Comparison of ENCODE assay signal across 8 mouse cellular contexts in the genomic region with DNA sequence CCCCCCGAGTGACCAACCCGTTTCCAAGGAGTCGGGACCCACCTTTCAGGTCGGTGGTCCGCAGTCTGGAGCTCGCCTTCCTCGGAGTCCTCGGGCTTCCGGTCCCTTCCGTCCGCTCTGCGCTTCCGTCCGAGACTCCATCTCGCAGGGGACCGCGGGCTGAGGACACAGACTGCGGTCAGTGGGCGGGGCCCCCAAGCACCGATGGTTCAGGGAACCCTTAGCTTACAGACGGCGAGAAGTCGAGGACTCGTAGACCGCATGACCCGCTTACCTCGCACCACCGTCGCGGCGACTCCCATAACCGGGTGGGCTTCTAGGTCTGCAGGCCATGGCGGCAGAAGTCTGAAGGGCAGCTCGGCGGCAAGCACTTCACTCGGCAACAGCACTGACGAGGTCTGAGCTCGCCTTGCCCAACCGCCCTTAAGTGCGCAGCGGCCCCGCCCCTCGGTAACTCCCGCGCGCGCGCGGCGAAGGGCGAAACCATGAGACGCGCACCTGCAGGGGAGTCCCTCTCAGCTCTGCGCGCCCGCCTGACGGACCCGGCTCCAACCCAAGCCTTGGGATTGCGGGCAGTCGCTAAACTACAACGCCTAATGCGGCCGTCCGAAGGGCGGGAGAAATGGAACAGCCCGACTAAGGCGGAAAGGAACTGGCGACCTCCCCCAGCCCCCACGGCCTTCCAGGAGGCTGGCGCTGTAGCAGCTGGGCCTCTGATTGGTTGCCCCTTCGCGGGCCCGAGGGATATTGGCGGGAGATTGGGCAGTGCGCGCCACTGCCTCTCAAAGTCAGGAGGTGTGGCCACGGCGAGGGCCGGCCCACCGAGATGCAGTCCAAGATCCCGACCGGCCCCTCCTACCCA. TPM values are rescaled to one million over a fixed set of nuclear protein-coding genes. Genes with fewer than 3 reads are reported as not detected.
DNase-seq lines count a peak whose midpoint lies in the region; ATAC-seq lines count a peak whose summit lies in the region.

TSS of gene Slbp (minus strand) at position 654 of the 862 bp plus-strand sequence.

- H3K36me3 ChIP-seq in hindbrain, embryonic 12.5 days = peaks cover 28% of the 10 kb centered on the region

- peaks cover 35% of the 10 kb centered on the region for H3K4me1 ChIP-seq in hindbrain, embryonic 12.5 days

- ATAC-seq in hindbrain, embryonic 12.5 days (ENCODE audit: low FRiP score) = peak; percentile 96

- H3K27me3 ChIP-seq in hindbrain, embryonic 12.5 days = no peaks in the 10 kb centered on the region

- DNase-seq in Muller cell, postnatal 12 days (ENCODE audit: inconsistent ontology term) = peak; percentile 99
- DNase-seq in cerebellum, adult 9-11 months = peak; percentile 98
- peak; percentile 92 to 95 for DNase-seq in frontal cortex, postnatal 10 days (ENCODE audit: low spot score in 2 of 2)
- peak; percentile 96 to 97 for DNase-seq in layer of hippocampus, postnatal 14 days (ENCODE audit: low spot score in 2 of 2)
- DNase-seq in lung, postnatal 14 days = peak; percentile 95
- DNase-seq in retina, adult 2 months (ENCODE audit: low read depth, low spot score) = peak; percentile 88
- DNase-seq in thymus, postnatal 36 days = peak; percentile 93 to 96

- no peaks in the 10 kb centered on the region for H3K9me3 ChIP-seq in hindbrain, embryonic 12.5 days (replicated peaks)

- WGBS in hindbrain, embryonic 12.5 days = under 1% methylated on average over 82 of the region's 82 CpGs

- H3K4me2 ChIP-seq in hindbrain, embryonic 12.5 days (replicated peaks) = peak within 1 kb of the TSS; percentile 79

- peak within 1 kb of the TSS; percentile 98 for H3K27ac ChIP-seq in hindbrain, embryonic 12.5 days

- peak within 1 kb of the TSS; percentile 81 for H3K9ac ChIP-seq in hindbrain, embryonic 12.5 days

- peak within 1 kb of the TSS; percentile 71 for H3K4me3 ChIP-seq in hindbrain, embryonic 12.5 days

RNA-seq across cellular contexts. Expression of gene Slbp, which starts in this region (rescaled TPM):
- 182 and 186 TPM in 2 replicates for polyA plus RNA-seq in hindbrain, embryonic 12.5 days (2016; fragmentation: Nextera tagmentation; extraction: Ambion mirVana)
- total RNA-seq in layer of hippocampus, postnatal 14 days (2021) = 10 to 100 TPM; 22.0 to 24.7 TPM

Comparison
In these comparisons a context has a peak if more than half of its experiments do, and no peak if none do; other contexts are left out.
1. Peak in every context shown above with its lines: DNase-seq, ATAC-seq, H3K4me3 ChIP-seq and H3K27ac ChIP-seq.